Mouse (Mus musculus) urinary bladder, postnatal 25 days (tissue): ENCODE measurements around the gene Bglap3.
"Not testable (repeated sequence)": the region's sequence is repeated elsewhere in the genome, so short reads cannot be mapped to it uniquely, and the experiment has no call there.

ENCODE experiments used
- DNase-seq: peaks from one replicate; pipeline ENCODE4 v3.0.0; 2022; ENCODE audit warnings: low spot score

The Bglap3 gene

DNA sequence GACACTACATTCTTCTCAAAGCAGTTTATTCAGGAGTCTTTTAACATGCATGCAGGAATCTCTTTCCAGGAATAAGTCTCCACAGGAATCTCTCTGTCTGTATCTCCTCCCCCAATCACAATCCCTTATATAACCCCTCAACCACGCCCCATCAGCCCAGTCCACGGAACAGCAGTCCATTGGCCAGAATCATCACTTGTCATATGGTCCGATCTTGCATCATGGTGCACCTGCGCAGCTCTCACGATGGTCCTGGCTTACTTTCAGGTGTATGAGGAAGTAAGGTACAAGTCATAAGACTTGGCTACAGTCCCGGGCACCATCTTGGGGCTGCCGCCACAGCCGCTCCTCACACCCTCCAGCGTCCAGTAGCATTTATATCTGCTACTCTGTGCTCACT lies at the start of gene Bglap3:
TSS of gene Bglap3 (minus strand) at position 101 of the 400 bp plus-strand sequence.
- DNase-seq, result not testable (repeated sequence)

DNA sequence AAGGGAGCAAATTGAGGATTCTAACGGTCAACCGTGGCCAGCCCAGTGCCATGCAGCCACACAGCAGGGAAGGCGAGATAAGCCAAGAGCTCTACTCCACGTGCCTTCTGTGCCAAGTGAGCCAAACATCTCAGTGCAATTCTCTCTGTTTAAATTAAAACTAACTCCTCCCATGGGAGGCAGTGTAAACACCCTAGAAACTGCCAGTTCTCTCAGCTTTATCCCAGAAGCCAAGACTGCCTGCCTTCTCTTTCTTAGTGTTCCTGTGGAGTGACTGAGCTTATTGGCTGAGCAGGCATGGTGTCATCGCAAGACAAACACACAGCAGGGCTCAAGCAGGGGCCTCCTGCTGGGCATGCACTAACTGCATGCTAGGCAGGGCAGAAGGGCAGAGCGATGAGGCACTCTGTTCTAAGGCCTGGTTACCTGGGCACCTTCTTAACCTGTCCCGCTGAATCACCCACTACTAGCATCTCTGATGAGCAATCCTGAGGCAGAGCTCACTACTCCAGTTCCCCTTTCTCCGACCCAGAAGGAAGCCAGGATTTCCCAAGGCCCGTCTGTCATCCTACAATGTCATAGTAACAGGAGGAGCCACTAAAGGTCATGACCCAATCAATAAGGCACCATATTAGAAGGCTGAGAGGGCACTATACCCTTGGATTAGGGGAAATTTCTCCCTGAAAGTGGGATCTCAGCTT lies 49.6 kb upstream of the Bglap3 start:
- DNase-seq, result no peak

DNA sequence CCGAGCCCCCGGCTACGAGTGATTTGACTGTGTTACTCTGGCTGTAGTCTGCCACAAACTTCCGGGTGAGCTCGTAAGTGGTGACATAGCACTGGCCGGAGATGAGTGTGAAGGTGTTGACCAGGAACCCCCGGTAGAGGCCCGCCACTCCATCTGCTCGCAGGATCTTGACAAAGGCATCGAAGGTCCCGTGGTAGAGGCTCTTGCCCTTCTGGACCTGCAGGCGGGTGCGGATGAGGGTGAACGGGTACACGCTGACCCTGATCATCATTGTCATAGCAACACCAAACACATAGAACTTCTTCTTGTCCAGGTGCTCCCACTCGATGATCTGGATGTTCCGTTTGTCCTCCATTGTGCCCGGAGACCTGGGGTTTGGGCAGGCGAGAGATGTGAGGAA lies 48.2 kb upstream of the Bglap3 start:
- no peak for DNase-seq

DNA sequence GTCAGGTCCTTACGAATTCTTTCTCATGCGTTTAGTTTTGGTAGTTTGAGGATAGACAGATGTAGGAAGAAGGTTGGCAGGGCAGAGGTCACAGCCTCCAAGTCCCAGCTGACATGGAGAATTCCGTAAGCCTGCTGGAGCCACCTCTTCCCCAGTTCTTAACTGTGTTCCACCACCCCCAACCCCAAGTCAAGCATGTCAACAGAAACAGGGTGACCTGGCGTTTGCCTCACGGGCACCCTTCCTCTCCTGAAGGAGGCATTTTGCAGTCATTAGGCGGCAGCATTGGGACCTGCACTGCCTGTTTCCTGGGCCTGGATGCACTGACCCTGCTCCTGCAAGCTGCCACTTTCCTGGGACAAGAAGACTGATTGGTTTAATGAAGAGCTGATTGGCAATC lies 45.5 kb upstream of the Bglap3 start:
- DNase-seq, result no peak

DNA sequence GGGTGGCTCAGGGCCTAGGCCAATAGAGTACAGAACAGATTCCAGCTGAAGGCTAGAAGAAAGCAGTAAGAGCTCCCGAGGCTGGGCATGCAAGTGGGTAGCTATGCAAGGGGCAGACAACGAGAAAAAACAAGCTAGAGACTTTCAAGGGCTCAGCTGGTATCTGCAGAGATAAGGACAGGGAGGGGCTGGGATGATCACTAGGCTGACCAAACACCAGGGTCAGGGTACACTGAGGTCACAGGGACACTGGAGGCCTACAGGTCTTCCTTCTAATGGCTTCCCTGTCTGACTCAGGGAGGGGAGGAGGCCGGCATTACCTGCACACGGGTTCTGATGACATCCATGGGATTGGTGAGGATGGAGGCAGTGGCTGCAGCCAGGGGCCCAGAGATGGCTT lies 43.1 kb upstream of the Bglap3 start:
- no peak for DNase-seq

DNA sequence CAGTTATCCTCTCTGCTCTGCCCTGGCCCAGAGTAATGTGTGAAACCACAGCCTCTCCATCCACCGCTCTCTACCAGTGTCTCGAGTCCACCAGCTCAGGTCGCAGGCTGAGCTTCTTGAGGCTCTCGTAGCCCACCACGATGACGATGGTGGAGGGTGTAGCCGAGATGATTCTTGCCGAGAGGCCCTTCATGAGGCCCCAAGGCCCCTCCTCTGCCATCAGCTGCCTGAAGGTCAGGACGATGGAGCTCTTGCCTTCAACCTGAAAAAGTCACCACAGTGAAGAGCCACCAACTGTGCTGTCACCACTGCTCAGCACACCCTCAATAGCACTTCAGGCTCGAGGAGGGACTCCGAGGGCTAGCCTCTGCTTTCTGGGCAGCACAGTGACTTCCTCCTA lies 40.1 kb upstream of the Bglap3 start:
- no peak for DNase-seq

DNA sequence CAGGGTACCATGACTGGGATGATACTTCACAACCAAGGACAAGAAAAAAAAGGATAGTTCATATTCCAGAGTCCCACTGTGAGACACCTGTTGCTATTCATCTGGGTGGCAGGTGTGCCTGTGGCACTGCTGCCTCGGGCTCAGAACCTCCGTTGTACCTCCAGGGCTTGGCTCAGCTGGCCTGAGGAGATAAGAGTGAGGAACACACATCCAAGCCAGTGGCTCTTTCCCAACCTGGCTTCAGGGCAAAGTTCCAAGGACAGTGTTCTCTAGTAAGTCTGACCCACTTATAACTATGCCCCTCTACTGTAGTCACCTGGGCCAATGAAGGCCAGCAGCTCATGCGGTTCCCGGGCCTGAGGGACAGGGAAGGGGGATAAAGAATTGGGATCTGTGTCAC lies 39.1 kb upstream of the Bglap3 start:
- DNase-seq, result no peak

DNA sequence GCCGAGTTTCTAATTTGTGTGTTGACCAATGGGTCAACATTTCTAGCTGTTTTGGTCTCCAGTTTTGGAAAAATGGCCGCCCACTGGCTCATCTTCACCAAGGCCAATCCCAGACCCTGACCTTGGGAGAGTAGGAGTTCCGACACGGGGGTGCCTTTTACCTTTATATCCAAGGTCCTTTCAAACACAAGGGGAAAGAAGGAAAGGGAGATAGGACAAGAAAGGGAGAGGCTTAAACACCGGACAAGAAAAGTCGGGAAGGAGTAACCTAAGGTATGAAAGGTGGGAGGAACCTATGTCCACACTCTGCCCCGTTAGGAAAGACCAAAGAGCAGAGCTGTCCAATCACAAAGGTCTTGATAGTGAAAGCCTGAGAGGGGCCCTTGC lies 38.1 kb upstream of the Bglap3 start:
- DNase-seq, result no peak

DNA sequence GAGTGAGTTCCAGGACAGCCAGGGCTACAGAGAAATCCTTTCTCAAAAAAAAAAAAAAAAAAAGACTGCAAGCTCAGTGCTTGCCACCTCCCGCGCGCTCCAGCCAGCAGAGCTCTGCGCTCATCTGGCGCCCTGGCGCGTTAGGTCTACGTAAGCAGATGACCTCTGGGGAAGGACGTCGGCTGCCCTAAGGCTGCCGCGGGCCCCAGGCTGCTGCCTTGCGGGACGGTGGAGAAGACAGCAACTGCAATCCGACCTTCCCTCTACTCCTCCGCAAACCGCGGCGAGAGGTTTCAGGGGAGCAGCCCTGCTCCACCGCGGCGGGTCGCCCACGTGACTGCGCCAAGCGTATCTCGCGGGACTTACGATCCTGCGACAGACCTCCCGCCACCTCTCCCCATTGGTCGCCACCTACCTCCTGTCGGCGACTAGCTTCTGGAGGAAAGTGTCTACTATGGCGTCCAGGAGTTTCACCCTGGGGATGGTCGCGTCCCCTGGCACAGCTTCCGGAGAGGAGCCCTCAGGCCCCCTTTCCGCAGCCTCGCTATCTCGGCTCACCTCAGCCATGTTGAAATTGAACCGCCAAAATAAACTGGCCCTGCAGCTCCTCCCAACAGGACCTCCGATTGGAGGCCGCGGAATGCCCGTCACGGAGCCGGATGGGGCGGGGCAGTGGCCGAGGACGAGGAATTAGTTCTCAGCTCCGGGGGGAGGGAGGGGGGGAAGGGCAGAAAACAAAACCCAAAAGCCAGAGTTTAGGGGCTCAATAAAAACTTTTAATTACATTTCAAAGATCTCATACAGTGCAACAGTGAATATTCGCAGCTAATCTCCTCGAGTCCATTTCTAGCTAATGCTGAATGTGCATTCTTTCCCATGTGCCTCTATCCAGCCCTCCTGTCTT lies 37.5 kb upstream of the Bglap3 start, which contains the start of gene Pmf1:
TSS of gene Pmf1 (minus strand) at position 591 of the 904 bp plus-strand sequence.
- peak; percentile 82 for DNase-seq

DNA sequence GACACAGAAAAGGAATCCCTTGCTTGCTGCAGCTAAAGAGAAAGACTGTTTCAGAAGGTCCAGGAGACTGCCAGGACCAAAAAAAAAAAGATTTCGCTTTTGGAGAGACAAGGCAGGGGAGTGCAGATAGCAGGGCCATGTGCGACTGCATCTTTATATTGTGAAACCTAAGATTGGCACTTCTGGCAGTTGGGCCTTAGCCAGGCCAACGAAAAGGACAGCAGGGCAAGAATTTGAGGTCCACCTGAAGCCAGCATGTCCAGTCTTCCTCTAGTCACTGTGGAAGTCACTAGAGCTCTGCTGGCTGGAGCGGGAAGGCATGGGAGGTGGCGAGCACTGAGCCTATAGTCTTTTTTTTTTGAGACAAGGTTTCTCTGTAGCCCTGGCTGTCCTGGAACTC lies 36.4 kb upstream of the Bglap3 start:
- no peak for DNase-seq

DNA sequence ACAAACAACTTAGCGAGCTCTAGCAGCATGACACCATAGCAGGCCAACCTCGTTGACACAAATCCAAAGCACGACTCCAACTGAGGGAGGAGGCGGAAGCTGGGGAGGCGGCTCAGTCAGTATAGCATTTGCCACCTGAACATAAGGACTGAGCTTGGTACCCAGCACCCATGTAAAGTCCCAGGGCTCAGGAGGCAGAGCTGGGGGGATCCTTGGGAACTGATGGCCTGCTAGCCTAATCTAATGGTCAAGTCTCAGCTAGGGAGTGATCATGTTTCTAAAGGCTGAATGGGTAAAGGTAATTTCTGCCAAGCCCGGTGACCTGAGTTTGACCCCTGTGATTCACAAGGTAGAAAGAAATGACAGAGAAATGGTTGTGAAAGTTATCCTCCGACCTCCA lies 35.0 kb upstream of the Bglap3 start:
- DNase-seq, result no peak

DNA sequence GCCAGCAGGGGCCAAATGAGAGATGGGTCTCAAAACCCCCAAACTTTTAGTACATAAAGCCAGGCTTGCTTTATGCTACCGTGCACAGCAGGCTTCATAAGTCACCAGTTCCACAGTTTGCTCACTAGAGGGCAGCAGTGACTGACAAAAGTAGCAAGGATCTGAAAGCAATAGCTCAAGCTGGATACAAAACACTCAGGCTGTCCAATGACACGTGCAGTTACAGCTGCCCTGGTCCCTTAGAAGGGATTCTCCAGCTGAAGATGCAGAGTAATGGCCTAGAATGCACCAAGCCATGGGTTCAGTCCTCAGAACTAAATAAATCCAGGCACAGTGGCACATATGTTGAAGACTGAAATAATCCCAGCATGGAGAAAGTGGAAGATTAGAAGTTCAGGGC lies 34.5 kb upstream of the Bglap3 start:
- peak; percentile 46 for DNase-seq

DNA sequence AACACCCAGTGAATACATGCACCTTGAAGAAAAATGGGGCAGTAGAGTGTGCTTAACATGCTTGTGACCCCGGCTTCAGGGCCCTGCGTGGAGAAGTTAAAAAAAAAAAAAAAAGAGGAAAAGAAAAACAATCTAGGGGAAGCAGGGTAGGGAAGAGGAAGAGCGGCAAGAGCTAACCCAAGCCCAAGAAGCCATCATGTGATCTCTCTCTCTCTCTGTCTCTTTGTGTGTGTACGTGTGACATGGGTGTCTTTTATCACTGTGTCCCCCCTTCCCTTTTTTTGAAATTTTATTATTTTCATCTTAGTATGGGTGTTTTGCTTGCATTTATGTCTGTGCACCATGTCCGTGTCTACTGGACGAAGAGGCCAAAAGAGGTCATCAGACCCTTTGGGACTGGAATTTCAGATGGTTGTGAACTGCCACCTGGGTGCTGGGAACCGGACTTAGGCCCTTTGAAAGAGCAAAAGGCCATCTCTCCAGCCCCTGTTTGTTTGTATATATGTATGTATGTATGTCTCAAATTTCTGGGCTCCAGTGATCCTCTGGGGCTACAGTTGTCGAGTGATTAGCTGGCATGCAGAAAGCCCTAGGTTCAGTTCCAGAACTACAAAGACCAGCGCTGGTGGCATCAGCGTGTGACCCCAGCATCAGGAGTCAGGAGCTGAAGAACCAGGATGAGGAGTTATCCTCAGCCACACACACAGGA lies 31.1 kb upstream of the Bglap3 start:
- DNase-seq, result no peak

DNA sequence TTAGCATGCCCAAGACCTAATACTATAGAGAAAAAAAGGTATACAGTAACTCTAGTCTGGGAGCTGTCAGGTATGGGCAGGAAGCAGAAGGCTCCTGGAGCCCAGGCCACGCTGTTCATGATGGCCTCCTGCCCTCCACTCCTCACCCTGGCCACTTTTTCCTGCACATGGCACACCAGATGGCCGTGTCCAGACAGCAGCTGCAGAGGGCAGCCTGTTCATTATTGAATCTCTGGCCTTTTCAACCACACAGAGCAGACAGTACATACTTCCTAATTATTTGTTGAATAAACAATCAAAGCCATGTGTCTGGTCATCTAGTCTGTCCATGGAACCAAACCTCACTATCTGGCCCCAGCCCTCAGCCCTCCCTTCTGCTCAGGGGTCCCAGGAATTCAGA lies 26.1 kb upstream of the Bglap3 start:
- no peak for DNase-seq

DNA sequence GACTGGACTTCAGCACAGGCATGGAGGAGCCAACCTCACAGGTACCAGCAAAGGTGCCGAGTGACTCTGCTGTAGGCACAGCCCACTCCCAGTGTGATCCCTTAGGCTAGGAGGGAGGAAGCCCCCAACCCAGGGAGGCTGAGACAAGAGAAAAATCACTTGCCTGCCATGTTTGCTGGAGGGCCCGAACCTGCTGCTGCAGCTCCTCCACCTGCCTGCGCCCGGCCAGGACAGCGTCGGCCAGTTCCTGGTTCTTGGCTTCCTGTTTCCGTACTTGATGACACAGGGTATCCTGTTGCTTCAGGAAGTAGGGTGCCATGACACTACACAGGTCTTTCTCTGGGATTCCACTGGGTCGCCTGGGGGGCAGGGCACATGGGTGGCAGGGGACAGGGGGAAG lies 23.2 kb upstream of the Bglap3 start:
- no peak for DNase-seq

DNA sequence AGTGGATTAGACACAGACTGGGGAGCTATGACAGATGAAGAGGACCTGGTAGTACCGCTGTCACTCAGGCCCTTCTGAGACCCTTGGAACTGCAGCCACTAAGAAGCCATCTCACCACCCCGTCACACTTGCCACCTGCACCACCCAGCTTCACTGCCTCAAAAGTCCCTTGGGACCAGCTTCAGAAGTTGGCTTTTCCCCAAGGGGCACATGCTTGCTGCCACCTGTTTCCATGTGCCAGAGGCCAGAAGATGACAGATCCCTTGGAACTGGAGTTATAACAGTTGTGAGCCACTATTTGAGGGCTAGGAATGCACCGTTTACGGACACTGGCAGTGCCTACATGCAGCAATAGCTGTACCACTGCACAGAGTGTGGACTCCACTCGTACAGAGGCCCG lies 22.7 kb upstream of the Bglap3 start:
- DNase-seq, result no peak

DNA sequence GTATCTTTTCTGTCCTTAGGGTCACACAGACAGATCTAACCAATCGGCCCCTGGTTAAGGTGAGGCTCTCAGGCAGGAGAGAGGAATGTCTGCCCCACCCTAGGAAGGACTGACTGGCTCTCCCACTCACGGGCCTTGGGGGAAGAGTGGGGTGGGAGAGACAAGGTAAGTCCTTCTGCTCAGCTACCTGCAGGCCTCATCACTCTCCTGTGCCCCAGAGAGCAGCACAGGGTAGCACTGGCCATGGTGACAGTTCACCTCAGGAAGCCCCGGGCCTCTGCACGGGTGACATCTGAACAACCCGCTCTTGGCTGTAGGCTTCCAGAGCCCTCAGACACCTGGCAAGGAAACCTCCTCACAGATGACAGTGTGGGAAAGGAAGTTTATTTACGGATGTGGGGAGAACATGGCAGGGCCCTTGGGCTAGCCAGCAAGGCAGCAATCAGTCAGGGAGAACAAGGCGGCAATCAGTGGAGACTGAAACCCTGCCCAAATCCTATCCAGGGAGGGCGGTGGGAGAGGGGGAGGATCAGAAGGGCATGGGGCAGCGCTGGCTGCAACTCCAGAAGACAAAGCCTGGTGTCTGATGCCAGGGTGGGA lies 21.3 kb upstream of the Bglap3 start:
- no peak for DNase-seq

DNA sequence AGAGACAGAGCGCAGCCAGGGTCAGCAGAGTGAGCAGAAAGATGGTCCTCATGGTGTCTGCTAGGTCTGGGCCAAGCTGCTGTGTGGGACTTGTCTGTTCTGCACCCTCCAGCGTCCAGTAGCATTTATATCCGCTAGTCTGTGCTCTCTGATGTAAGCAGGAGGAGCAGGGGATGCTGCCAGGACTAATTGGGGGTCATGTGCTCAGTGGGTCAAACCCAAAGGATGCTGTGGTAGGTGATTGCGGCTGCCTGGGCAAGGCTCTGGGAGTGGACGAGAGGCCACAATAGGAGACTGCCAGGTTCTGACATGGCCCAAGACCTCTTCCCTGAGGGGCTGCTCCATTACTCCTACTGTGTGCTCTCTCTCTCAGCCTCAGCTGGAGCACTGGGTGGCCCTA lies 11.8 kb upstream of the Bglap3 start, which contains the start of gene Bglap:
TSS of gene Bglap (minus strand) at position 101 of the 400 bp plus-strand sequence.
- DNase-seq, result no peak

DNA sequence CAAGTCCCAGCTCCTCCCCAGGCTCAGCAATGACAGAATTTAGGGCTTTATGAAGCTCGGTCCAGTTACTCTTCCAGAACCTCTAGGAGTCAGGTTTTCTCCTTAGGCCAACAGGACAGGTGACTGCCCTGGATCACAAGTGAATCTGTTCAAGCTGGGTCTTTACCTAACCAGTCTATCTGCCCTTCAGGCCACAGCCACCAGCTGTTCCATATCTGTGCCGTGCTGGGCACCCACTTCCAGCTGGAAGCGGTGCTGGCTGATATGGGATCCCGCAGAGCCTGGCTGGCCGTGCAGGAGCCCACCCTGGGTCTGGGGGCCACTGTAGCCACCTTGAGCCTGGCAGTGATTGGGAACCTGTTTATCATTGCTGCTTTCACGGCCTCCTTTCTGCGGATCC lies 9.8 kb upstream of the Bglap3 start:
- DNase-seq, result not testable (repeated sequence)

DNA sequence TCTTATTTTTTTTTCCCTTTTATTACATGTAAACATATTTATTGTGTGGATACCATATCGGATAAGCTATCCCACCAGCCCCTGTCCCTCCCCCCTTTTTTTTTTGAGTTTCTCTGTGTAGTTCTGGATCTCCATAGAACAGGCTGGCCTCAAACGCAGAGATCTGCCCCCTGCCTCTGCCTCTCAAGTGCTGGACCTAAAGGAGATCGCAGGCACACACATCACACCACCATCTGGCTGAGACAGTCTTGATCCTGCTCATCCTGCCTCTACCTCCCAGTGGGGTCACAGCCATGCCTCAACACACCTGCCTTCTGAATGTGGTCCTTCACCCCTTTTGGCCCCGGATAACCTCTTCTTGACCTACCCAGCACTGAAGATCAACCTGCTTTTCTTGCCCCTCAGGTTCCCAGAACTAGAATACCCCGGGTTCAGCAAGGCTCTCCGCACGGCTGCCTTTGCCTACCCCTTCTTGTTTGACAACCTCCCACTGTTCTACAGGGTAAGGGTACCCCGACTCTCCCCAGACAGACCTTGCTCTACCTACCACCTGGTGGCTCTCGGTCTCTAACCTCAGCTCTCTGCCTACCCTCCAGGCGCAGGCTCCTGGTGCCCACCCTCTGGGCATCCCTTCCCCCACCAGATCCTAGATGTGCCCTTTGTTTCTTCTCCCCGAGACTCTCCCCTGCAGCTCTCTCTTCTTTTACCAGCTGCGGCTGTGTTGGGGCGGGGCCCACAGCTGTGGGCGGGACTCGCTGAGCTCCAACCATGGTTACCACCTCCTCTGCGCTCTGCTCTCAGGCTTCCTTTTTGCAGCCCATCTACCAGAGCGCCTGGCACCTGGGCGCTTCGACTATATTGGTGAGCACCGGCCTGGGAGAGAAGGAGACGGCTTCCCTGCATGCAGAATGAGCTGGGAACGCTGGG lies 9.1 kb upstream of the Bglap3 start:
- not testable (repeated sequence) for DNase-seq

DNA sequence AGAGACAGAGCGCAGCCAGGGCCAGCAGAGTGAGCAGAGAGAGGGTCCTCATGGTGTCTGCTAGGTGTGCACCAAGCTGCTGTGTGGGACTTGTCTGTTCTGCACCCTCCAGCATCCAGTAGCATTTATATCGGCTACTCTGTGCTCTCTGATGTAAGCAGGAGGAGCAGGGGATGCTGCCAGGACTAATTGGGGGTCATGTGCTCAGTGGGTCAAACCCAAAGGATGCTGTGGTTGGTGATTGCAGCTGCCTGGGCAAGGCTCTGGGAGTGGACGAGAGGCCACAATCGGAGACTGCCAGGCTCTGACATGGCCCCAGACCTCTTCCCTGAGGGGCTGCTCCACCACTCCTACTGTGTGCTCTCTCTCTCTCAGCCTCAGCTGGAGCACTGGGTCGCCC lies 6.1 kb upstream of the Bglap3 start, which contains the start of gene Bglap2:
TSS of gene Bglap2 (minus strand) at position 101 of the 400 bp plus-strand sequence.
- not testable (repeated sequence) for DNase-seq
